Mouse (Mus musculus) kidney, adult 18-20 months (tissue): ENCODE results near the gene Nucb1.
A peak's percentile ranks its signal among the peaks of the same experiment; 100 is the strongest.
"Not testable (repeated sequence)": the region's sequence is repeated elsewhere in the genome, so short reads cannot be mapped to it uniquely, and the experiment has no call there.

Source experiments
- DNase-seq: peaks from one replicate; pipeline ENCODE4 v3.0.0; 2021

Nucb1 gene

DNA sequence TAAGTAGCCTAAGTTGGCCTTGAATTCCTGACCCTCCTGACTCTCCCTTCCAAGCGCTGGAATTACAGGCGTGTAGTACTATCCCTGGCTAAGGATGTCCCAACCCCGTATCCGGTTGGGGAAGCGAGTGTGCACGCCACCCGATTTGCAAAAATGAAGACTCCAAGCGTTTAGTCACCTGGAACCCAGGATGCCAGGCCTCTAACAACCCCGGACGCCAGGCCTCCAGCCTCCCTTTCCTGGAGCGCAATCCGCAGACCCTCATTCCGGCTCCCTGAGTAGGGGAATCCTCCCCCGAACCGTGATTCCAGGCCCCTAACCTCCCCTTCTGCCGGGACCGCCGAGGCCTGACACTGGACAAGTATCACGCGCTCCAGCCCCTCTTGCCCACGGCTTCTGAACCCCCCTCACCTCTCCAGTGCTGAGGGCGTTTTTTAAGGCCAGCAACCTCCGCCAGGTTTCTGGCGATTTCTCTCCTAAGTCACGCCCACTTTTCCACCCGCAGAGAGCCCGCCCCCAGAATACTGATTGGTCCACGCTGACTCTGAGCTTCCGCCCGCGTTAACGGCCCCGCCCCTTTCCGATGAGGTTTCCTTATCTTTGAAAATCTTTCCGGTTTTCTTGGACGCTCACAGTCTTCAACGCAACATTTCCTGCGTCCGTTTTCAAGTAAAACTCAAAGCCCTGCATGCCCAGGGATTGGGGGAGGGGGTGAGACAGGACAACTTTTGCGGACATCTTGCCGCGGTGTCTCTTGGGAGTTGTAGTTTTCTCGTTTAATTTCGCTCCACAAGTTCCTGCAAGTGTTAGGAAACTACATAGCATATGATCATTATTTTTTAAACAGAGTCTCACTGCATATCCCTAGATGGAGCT lies at the start of gene Nucb1:
TSS of gene Nucb1 (minus strand) at position 495 of the 876 bp plus-strand sequence.
- DNase-seq: peak; percentile 96

- peak; percentile 34 for DNase-seq
Observed at GRCm38 (mm10) chr7:45558907-45559306, 48.7 kb upstream of the Nucb1 start.

DNA sequence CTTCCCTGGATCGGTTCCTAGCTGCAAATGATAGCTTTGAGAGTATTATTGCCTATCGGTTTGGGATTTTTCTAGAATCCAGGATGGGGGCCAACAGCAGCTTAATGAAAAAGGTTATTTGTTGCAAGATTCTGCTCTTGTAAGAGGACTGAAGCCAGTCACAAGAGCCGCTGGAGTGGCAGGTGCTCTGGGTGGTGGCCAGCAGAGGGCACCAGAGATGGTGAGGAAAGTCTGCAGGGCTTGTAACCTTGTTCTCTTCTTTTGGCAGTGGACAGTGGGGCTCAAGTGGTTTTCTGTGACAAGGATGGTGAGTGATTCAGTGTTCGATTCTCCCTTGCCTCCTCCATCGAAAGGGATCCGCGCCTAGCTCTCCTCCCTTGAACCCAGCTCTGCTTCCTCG lies 45.6 kb upstream of the Nucb1 start:
- peak; percentile 84 for DNase-seq

DNA sequence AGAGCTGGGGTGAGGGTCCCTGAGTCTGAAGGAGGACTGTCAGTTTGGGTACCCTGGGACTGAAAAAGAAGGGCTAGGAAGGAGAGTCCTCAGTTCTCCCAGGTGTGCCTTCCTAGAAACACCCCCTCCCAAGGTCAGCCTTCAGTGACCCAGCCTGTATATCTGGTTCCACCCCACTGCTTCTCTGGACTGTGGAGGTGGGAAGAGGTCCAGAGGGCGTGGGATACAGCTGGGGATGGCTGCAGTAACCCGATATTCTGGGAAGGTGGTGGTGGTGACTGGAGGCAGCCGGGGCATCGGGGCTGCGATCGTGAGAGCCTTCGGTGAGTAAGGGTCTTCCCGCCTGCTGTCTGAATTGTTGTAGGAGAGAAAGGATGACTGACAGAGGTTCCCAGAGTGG lies 44.5 kb upstream of the Nucb1 start, which contains the start of gene Hsd17b14:
TSS of gene Hsd17b14 (plus strand) at position 150 of the 400 bp plus-strand sequence.
- no peak for DNase-seq

GRCm38 (mm10) chr7:45553990-45554389 lies 43.8 kb upstream of the Nucb1 start:
- DNase-seq: no peak

GRCm38 (mm10) chr7:45553519-45553918 lies 43.3 kb upstream of the Nucb1 start:
- DNase-seq: no peak

DNA sequence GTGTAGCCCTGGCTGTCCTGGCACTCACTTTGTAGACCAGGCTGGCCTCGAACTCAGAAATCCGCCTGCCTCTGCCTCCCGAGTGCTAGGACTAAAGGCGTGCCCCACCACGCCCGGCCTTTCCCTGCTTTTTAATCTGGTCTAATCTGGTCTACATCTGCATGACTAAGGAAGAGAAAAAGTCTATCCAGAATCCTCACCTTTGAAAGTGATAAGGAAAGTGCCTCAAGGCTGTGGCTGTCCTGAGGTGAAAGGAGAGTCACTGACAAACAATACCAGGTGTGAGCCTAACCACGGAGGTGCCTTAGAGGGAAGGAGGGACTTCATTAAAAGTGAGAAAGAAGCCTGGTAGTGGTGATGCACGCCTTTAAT lies 41.3 kb upstream of the Nucb1 start:
- DNase-seq: no peak

DNA sequence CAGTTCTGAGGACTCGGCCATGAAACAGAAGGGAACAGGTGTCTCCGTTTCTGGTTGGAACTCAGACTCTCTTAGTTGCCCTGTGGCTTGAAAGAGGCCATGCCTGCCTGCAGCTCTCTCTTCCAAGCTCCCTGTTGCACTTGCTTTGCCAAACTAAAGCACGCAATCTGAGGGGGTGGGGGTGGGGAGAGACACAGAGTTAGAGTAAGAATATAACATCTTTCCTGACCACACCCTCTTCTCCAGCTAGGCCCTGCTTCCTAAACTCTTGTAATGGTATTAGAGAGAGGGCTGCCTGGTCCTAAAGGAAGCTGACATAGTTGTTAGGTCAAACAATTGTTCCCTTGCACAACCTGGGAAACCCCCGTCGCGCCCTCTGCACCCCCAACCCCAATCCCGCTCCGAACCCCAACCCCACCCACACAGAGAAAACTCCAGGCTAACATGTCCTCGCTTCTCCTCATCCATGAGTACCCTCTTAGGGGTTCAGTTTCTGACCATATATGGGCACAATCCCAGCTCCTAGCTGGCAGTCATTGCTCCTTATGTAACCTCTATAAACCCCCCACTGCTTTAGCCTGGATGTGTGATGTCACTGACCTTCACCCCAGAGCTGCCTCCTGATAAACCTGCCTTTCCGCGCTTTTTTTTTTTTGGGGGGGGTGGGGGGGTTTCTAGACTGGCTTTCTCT lies 40.8 kb upstream of the Nucb1 start:
- no peak for DNase-seq

DNA sequence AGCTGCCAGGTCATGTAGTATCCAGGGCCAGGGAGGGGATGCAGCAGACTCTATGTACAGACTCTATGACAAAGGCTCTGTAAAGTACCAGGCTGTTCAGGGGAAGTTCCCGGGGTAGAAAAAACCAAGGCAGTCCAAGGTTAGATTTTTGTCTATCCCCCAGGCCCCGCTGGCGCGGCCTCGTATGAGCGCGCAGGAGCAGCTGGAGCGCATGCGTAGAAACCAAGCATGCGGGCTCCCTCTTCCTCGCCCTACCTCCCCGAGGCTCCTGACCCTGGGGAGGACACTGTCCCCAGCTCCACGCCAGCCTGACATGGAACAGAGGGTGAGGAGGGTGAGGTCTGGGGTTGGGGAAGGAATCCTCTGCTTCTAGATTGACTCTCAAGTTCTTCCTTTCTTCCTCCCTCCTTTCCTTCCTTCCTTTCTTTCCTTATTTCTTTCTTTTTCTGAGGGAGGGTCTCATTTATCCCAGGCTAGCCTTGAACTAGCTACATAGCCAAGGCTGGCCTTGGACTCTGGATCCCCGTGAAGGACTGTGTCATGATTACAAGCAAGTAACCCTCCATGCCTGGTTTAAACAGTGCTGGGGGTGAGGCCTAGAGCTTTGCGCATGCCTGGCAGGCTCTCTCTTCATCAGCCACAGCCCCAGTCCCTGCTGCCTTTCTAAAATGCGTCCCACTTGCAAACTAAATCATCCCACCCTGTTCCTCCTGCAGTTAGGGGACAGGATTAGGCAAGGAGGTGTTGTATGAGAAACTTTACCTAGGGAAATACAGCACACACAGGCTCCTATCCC lies 39.6 kb upstream of the Nucb1 start:
- DNase-seq: no peak

DNA sequence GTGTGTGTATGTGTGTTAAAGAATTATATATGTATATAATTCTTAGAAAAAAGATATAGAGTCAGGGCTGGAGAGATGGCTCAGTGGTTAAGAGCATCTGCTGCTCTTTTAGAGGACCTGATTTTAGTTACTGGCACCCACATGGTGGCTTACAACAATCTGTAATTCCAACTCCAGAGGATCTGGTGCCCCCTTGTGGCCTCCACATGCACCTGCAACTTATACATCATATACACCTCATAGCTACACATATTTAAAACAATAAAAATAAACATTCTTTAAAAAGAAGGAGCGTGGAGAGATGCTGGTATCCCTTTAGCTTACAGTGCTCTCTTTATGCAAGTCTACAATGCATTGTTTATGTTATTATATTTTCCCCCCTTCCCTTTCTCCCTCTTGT lies 34.3 kb upstream of the Nucb1 start:
- DNase-seq: no peak

DNA sequence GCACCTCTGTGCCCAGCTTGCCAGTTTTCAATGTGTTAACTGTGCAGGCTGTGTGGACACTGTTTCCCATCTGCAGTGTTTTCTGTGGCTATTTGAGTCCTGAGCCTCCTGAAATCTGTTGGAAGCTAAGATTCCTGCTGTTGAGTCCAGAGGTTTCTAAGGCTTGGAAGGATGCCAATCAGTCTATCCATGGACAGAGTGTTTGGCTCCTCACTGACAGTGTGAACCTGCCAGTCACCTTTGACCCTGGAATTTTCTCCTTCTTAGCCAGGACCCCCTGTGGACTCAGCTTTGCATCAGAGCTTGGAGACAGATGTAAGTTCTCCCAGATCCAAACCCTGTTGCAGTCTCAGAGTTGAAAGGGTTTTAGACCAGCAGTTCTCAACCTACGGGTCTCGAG lies 30.0 kb upstream of the Nucb1 start:
- DNase-seq: peak; percentile 40

GRCm38 (mm10) chr7:45539095-45539494 lies 28.9 kb upstream of the Nucb1 start:
- DNase-seq: no peak

DNA sequence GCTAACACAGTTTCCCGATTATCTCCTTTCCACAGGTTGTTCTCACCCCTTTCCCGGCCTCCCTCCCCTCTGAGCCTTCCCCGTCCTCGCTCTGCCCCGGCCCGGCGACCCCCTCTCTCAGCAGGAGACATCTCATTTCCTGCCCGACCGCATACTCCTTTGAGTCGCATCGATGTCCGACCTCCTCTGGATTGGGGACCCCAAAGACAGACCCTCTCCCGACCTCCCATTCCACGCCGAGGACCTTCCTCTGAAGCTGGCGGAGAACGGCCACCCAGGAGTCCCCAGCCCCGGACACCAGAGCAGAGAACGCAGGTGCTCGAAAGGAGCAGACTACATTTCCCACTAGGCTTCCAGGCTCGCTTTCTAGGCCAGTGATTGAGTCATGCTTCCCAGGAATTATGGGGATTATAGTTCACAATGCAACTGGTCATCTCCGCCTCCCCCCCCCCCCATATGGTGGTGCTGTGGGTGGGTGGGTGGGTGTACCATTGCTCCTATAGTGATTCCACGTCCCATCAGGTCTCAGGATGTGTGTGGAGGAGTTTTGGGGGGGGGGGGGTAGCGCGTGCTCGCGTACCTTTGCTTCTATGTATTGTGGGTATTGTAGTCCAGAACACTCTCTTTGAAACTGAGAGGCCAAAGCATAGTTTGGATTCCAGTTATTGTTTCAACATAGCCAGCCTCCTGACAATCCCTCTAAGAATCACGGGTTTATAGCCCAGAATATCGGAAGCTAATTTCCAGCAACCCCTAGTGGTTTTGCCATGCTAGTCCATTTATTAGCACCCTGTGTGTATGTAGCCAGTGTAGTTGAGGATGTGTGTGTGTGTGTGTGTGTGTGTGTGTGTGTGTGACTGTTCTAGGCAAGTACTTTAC lies 28.2 kb upstream of the Nucb1 start:
- peak; percentile 67 for DNase-seq

GRCm38 (mm10) chr7:45537602-45538001 lies 27.4 kb upstream of the Nucb1 start:
- no peak for DNase-seq

DNA sequence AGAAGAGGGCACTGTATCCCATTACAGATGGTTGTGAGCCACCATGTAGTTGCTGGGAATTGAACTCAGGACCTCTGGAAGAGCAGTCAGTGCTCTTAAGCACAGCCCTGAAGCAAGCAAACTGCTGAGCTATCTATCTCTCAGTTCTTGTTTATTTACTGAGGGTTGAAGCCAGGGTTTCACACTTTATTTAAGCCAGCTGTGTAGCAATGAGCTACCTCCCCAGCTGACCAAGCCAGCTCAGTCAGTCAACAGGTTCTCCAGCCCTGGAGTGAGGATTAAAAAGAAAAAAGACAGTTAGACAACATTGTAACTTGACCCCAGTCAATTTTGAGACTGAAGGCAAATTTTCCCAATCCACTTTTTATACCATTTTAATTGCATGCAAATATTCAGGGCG lies 25.5 kb upstream of the Nucb1 start:
- no peak for DNase-seq

DNA sequence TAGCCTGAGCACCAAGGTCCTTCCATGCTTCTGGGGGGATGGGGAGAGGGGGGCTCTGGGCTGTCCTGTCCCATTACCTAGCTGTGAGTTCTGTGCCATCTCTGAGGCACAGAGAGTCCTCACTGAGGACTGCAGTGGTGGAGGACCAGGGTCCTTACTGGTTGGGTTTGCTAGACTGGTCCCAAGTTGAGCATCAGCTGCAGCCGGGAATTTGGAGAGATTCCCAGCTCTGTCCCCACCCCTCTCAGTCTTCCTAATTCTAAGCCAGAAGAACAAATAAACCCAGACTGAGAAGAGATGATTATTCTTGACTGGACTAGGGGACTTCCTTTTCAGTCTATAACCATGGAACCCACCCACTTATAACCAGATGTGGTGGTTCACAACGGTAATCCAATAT lies 20.4 kb upstream of the Nucb1 start:
- no peak for DNase-seq

DNA sequence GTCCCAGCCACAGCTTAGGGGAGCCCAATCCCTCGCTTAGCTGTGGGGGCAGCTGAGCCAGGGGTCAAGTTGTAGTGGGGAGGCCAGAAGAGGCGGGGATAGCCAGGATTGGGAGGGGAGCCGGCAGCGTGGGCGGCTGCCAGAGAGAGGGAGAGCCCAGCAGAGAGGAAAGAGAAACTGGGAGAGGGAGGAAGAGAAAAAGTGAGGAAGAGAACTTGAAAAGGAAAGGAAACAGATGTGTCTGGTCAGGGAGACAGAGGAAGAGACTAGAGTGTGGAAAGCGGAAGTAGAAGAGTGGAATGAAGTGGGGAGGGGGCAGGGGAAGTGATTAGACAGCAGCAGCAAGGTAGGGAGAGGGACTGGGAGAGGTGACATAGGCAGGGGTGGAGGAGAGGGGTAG lies 19.3 kb upstream of the Nucb1 start:
- DNase-seq: no peak

DNA sequence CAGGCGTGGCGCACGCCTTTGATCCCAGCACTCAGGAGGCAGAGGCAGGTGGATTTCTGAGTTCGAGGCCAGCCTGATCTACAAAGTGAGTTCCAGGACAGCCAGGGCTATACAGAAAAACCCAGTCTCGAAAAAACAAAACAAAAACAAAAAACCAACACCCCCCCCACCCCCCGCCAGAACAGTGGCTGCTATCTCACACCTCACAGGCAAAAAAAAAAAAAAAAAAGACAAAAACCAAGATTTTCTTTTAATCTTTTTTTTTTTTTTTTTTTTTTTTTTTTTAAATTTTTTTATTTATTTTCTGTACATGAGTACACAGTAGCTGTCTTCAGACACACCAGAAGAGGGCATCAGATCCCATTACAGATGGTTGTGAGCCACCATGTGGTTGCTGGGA lies 17.0 kb upstream of the Nucb1 start:
- not testable (repeated sequence) for DNase-seq

DNA sequence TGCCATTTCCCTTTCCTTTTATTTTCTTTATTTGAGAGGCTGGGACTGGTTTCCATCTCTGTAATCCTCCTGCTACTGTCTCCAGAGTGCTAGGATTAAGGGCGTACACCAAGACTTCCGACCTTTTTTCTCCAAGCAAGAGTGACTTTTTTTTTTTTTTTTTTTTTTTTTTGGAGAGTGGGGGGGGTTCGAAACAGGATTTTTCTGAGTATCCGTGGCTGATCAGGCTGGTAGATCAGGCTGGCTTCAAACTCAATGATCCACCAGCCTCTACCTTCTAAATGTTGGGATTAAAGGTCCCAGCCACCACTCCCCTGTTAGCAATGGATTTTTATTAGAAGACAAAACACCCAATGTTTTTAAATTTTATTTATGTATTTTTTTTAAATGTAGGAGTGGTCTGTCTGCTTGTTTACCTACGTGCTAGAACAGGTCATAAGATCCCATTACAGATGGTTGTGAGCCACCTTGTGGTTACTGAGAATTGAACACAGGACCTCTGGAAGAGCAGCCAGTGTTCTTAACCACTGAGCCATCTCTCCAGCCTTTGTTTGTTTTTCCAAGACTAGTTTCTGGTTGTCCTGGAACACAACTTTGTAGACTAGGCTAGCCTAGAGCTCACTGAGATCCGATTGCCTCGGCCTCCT lies 16.4 kb upstream of the Nucb1 start:
- DNase-seq: no peak

DNA sequence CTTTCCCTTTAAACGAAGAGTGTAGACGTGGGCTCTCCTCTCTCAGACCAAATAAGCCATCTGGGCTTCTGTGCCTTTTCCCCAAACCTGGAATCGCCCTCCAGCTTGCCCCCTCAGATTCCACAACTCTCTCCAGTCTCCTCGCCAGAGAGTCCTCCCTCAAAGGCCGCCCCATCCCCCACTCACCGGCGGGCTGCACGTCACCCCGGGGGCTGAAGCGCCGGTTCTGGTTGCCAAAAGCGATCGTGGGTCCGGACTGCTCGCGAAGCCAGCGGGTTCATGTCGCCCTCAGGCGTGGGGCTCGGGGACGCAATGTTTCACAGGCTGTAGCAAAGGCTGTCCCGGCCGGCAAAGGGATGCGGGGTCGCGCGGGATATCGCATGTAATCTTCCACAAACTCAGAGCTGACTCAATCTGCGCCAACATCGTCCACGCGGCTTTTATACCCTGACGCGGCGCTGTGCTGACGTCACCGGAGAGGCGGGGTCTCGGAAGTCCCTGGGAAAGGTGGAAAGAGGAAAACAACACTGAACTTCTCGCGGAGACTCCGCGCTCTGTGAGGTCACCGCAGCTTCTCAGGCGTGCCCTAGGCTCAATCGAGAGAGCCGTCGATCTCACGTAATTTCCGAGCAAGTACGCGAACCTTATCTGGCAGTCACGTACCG lies 15.7 kb upstream of the Nucb1 start, which contains the start of the genes Ppp1r15a and Plekha4:
TSS of gene Ppp1r15a (minus strand) at position 460 of the 665 bp plus-strand sequence.
TSS of gene Plekha4 (plus strand) at position 522 of the 665 bp plus-strand sequence.
- DNase-seq: peak; percentile 98
